Mouse (Mus musculus): ENCODE data around the gene Tmem229b.
"Not testable (repeated sequence)": the region's sequence is repeated elsewhere in the genome, so short reads cannot be mapped to it uniquely, and the experiment has no call there.

The Tmem229b gene

DNA sequence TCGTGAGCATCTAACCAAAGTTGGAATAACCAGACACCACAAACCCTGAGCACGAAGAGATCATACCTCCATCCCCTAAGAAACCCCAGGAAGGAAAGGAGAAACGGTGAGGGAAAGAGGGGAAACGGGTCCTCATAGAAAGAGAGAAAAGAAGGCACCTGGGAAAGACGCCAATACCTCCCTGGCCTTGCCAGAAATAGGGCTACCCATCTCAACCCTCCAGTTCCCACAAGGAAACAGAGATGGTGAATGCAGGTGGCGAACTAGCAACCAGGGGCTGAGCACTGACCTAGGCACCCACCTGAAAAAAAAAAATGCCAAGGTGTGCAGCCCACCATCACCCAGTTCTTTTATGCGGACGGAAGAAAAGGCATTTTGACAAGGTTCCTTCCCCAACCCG lies 1.4 kb downstream of the Tmem229b start:
- no peak for DNase-seq

DNA sequence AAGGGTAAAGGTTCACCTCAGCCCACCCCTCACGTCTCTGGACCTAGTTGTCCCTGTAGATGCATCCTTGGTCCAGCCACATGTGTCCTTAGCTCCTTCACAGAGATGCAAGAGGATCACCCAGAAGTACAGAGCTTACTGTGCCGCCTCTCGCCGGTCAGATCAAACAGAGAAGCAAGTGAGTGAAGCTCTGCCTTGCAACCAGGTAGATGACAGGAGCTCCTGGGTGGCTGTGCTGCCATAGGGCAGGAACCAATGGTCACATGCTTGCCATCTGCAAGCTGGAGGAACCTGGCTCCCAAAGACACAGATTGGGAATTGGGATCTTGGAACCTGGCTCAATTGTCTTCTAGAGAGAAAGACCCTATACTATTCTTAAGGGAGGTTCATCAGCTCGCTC lies 2.0 kb downstream of the Tmem229b start:
- DNase-seq, result no peak

DNA sequence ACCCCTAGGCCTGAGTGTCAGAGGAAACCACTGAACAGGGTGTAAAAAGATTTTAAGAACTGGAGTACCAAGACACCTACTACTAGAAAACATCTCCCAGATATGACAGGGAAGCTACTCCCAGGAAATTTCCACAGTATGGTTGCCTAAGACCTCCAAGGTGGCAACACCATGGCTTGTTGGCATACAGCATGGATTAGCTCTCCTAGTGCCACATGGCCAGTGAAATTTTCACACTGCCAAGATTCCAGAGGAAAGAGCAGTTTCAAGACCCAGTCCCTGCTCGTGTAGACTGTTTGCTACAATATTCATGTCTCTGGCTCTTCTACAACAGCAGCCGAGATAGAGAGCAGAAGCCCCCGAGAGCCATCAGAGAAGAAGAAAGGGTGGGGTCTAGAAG lies 4.4 kb downstream of the Tmem229b start:
- DNase-seq, result no peak

DNA sequence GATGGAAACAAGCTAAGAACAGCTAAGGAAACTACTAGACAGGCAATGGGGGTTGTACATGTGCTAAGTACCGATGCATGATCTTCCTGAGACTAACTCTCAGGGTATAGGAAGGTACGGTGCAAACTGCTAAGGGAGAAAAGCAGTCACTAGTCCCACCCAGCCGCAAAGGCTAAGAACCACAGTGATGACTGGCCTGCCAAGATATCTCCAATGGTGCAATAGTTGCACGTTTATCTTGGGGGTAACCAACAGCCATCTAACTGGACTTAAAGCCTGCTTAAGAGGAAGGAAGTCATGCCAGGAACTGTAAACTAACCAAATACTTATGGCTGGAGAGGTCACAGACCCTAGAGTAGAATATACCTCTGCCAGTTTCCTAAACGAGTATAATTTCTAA lies 5.0 kb downstream of the Tmem229b start:
- no peak for DNase-seq

DNA sequence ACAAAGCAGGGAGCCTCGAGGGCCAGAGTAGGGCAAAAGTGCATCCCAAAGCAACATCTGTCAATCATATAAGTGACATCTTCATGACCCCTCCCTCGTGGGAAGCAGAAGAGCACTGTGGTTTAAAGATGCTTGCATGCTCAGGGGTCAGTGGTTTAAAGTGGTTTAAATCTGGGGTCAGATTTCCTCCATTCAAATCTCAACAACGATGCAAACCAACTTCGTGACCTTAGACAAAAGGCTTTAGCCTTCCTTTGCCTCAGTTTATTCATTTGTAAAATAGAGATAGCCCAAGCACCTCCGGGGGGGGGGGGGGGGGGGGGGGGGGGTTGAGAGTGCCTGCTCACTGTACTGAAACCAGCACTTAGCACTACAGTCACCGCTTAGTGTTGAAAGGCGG lies 10.7 kb downstream of the Tmem229b start:
- DNase-seq, result no peak

DNA sequence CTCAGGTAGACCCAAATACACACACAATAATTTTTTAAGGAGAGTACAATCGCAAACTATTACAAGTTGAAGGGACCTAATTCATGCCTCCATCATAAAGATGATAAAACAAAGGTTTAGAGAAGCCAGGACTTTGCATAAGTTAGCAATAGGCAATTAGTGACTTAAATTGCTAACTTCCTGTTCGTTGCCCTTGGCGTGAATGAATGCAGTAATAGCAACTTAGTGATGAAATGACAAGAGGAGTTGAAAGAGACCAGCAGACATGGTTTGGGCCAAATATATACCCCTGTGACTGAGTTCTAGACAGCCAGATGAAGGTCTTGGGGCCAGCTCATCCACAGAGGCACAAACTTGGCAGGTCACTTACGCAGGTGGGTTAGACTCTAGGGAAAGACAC lies 11.2 kb downstream of the Tmem229b start:
- no peak for DNase-seq

DNA sequence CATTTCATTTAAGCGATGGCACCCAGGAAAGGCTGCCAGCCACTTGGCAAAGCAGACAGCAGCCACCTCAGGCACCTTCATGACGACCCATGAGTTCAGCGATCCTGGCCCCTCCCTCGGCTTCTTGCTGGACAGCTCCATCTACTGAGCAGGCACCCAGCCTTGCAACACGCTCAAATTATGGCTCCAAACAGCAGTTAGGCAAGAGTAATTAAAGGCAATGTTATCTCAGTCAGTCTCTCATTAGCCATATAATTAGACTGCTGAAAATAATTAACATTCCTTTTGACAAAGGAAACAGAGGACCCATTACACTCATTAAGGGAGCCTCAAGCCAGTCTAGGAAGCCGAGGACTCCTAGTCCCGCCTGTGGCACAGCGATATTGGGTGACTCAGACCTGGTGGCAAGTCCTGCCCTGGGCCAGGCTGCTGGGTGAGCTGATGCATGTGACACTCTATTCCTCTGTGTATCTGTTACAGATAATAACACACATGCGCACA lies 19.8 kb downstream of the Tmem229b start:
- no peak for DNase-seq

DNA sequence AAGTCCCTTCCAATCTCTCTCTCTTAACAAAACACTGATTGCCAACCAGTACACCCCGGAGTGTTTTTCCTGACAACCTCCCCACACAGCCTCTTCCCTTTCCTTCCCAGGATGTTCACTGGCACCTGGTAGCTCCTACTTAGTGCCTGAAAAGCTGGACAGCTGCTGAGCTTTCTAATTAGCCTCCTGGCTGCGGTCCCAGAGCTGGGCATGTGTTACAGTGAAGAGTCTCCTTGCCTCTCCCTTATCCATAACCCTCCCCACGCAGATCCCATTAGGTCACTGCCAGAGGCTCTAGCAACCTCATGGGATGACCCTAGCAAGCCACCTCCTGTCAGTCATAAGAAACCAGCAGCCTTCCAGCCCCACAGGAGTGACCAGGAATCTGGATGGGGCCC lies 23.4 kb downstream of the Tmem229b start:
- no peak for DNase-seq

DNA sequence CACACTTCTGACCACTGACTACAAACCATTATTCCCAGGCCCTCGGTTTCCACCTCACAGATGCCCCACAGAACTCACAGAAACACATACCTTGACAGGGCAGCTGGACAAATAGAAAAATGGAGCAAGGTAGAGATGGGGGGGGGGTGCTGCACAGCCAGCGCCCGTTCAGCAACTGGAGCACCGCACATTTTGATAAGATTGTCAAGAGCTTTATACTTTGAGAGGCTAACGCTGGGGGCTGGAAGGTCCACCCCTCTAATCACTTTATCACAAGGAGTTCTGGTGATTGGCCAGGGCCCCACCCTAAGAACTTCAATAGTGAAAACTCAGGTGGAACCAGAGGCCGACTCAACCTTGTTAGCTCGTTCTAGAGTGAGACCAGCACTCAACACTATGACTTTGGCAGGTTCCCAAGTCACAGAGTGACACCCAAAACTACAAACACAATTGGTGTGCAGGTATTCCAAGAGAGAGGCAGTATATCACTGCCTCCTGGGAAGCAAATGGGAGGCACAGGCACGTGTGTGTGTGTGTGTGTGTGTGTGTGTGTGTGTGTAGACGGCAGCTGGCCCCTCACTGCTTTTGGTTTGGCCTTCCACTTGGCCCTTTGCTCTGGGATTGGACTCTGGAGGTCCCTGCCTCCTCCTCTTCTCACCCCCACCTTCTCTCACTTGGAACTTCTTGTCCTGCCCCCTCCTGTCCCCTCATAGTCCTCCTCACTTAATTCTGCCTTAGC lies 24.0 kb downstream of the Tmem229b start:
- DNase-seq, result no peak

DNA sequence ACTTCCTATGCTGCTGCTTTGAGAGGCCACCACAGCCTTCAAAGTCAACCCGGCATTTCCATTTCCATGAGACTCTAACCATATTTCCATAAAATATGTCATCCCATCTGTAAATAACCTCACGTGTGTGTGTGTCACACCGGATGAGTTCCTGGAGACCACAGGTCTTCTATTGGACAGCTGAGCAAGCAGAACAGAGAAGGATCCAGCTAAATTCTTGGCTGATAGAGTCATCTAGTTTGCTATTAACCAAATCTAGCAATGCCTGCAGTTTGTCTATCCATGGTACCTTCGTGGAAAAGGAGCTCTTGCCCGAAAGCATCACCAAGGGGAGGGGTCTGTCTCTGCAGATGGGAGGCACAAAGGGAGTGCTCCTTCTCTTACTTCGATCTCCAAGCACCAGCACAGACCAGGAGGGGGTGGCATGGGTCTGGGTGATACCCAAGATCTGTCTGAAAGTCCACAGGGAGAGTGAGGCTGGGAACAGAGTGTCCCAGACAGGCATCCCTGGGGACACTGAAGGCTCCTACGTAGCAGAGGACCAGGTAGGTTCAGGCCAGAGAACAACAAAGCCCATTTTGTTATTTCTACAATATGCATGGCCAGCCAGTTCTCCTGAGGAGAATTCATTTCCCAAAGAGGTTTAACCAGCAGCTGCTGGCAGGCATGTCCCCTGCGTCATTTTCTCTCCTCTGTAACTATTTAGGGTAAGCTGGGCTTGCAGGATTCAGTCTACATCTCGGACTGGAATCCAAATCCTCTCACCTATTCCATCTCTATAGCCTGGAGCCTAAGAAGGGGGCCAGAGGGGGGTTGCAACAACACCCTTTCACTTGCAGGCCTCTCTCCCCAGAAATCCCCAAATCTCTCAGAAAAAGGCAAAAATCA lies 25.2 kb downstream of the Tmem229b start:
- DNase-seq, result no peak

DNA sequence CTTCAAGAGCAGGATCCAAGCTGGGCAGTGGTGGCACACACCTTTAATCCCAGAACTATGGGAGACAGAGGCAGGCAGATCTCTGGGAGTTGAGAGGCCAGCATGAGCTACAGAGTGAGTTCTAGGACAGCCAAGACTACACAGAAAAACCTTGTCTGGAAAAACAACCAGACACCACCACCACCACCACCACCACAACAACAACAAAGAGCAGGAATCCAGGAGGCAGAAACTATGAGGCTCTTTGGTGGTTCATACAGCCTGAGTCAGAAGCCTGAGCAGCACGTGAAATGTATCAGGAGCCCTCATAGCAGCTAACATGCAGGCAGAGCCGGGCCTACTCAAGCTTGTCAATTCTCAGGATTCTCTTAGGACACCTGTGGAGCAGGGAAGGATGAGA lies 26.3 kb downstream of the Tmem229b start:
- no peak for DNase-seq

DNA sequence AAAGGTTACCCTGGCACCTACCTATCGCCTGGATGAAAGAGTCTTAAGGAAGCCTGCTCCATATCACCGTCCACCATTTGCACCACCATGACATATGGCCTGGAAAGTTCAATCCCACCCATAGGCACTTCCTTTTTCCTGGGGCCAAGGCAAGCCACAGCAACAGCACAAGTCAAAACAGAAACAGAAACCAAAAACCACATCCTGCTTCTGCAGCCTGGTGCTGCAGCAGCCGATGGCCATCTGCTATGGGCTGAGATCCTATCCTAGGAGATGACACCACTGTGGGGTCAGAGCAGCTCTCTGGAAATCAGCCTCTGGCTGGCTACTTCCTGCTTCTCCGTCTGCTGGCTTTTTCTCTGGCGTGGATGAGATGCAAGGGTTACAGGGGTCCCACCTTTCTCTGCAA lies 26.7 kb downstream of the Tmem229b start:
- DNase-seq, result no peak

DNA sequence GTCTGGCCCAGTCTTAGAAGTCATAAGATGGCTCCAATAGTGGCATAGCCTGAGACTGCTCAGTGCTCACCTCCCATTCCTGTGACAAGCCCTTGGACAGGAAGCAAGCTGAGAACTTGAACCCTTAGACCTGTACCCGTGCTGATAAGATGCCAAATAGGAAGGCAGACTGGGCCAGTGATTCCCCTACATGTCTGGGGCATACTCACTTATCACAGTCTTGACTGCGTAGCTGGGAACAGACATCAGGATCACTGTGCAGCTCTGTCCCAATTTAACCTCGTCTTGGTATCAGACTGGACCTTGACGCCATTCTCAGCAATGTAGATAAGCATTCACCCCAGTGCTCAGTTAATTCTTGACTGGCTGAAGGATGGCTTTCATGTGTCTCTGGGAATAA lies 29.9 kb downstream of the Tmem229b start:
- DNase-seq, result no peak

DNA sequence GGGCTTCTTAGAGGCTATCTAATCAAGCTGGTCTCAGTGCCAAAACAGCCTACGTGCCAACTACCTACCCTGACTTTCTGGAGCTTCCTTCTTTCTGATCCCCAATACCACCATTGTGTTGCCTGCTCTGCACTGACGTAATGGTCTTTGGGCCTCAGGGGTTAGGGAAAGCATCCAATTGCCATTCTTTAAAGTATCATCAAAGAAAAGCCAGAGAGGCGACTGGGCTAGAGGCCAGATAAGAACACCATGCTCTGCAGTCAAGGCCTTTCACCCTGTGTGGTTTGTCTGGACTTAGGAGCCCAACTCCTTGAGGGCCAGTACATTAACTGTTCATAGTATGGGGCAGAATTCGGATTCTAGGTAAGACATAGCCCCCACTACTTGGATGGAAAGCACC lies 30.3 kb downstream of the Tmem229b start:
- DNase-seq, result no peak

DNA sequence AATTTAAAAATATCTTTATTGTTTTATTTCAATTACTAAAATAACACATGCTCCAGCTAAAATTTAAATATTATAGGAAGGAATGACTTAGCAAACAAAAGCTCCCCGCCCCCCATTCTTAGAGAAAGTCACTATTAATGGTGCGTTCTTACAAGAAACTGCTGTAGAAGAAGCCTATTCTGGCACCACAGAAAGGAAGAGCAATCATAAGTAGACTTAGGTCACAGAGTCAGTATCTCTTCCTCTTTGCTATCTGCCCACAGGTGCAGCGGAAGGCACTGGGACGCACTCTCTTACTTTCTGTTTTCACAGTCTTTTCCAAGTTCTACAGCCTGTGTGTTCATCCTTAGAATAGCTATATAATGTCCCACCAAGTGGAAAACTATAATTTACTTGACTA lies 31.6 kb downstream of the Tmem229b start:
- no peak for DNase-seq

DNA sequence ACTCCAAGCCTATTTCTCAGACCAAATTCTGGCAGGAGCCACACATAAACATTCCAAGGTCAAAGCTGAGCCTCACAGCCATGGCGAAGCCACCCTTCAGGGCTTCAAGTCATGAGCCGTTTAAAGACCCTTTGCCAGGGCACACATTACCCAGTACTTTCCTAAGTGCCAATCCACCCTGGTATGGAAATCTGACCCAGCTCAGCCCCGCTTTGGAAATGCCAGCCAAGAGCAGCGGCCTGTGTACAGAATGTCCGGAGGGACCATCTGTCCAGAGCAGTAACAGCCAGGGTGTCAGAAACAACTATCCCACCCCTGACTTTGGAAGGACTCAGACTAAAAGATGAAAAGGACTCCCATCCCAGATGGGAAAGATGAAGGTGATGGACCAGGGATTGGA lies 32.7 kb downstream of the Tmem229b start:
- DNase-seq, result no peak

DNA sequence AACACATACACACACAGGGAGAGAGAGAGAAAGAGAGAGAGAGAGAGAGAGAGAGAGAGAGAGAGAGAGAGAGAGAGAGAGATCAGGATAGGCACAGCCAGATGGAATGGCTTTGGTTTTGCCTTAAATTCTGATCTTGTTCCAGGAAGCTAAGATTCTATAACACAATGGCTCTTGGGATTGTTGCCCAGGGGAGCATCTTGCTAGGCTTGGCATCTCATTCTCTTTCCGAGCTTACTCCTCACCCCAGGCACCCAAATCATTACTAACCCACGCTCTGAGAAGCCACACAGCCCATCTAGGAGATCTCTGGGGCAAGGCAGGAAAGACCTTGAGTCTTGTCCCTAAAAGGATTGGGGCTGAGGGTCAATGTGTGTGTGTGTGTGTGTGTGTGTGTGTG lies 33.6 kb downstream of the Tmem229b start:
- no peak for DNase-seq

DNA sequence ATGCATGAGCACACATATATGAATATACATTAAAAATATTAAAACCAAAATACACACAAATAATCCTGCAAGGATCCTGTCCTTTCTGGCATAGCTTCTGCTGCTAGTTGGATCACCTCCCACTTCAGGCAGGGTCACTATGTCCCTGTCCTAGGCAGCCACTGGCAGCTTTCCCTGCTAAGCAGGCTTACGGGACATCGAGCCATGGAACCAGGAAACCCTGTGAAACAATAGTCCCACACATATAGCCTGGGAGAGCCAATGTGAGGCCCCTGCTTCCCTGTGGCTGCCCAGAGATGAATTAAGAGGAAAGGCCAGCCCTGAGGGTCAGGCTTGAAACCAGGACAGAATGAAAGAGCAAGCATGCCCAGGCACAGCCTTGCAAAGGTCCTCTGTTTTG lies 35.8 kb downstream of the Tmem229b start:
- no peak for DNase-seq

DNA sequence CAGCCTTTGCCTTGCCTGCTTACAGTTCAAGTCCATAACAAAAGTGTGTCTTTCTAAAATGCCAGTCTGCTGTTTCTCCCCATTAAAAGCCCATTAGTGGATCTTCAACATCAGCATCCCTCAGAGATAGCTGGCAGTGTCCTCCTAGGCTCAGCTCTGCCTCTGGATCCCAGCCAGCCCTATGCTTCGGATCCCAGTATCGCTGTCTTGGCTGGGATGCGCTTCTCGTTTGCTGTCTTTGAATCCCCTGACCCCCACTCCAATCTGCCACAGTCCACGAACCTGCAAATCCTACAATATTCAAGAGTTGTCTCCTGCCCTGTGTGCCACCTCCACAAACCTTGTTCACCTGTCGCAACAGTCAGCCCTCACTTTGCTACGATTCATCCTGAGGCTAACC lies 36.7 kb downstream of the Tmem229b start:
- no peak for DNase-seq

DNA sequence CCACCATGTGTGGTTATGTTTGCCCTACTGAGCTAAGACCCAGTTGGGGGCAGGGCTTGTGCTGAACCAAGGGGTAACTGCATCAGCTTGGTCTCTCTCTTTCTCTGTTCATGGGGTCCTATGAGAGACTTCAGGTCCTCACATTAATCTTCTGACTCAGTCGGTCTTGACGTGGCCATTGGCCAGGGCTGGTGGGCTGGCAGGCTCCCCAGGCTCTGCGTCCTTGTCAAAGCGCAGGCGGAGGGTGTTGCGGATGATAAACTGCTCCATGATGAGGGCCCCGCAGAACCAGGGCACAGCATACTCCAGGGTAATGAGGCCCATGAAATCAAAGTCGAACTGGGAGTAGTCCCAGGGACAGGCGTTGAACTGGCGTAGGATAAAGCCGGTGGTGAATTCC lies 42.9 kb downstream of the Tmem229b start:
- DNase-seq, result not testable (repeated sequence)

DNA sequence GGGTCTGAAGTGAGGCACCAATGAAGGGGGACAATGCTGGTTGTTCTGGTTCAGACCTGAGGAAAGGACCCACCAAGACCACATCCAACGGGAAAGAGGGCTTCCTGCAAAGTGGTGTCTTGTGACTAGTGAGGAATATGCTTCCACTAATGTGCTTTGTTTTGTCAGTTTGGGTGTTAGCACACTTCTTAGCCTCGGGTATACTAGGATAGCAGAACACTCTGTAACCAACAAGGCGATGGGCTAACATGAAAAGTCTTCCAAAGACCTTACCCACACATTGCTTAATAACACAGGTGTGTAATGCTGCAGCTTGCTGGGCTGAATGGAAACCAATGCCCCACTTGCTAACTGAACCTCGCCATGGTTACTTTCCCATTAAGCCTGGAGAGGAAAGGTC lies 51.0 kb downstream of the Tmem229b start:
- no peak for DNase-seq

DNA sequence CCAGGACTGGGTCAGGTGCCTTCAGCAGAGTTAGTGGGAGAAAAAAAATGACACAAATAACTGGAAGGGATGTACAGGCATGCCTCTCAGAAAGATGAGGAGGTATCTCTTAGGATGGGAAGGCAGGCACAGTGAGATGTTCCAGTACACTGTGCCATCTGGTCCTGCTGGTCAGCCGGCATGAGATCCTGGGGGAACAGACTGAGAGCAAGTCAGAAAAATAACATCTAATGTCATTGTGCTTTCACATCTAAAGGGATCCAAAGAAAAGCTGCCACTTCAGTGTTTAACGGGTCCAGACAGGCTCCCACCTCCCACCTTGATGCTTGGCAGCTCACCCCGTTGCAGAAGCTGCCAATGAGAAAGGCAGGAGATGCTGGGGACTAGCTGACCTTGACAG lies 54.9 kb downstream of the Tmem229b start:
- no peak for DNase-seq

DNA sequence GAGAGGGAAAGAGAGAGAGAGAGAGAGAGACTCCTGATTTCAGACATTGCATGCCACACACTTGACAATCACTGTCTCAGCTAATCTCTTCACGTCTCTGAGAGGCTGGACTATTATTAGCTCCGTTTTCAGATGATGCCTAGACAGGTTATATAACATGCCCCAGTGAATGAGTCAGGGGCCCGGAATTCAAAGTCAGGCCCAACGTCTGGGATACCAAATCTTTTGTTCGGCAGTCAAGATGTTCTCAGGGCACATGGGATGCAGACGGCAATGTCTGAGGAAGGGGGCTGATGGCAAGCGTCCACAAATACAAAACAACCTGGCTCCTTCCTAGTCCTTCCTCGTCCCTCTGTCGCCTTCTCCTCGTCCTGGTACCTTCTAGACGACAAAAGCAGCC lies 55.4 kb downstream of the Tmem229b start:
- DNase-seq, result no peak

DNA sequence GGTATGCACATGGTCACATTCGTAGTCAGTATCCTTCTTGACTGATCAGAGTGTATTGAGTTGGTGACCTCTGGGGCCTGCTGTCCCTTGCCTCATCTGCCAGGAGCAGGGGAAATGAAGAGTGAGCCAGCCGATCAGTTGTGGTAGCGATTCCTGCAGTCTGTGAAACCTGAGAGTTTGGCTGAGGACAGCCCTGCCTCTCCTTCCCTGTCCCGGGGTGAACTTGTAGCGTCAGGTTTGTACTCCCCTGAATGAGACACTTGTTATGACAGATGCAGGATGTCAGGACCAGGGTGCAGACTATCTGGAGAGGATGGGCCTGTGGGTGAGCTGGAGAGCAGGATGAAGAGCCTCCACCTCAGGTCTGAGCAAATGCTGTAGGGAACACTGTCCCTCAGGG lies 59.8 kb downstream of the Tmem229b start:
- no peak for DNase-seq

Measured in embryo, embryonic 11 days (tissue).